Mouse (Mus musculus): ENCODE results near the gene Pglyrp1.

DNA sequence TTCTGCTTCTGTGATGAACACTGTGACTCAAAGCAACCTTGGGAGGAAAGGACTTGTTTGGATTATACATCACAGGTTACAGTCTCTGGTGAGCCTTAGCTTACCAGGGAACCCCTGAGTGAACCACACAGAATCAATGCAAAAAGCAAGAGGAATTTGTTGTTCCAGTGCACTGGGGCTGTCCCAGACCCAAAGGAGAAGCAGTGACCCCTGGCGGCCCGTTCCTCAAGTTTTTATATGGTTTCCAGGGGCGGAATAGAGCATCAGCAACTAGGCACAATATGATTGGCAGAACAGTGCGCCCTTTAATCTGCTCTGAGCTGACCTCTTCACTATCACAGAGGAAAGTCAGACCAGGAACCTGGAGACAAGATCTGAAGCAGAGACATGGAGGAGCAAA lies 45.1 kb downstream of the Pglyrp1 start:
- no peak for TF ChIP-seq CTCF (IDR thresholded peaks at IDR 0.05; ENCODE audit: extremely low read depth, insufficient read length, insufficient replicate concordance, low read depth, low read length)
- no peak for TF ChIP-seq POLR2A (IDR thresholded peaks at IDR 0.05; ENCODE audit: low read depth, low read length)

Measured in small intestine, adult 2 months (tissue).